Mouse (Mus musculus) forebrain, embryonic 15.5 days (tissue): ENCODE data around the gene Cd209c. TPM values are rescaled to one million over a fixed set of nuclear protein-coding genes. Genes with fewer than 3 reads are reported as not detected.

ENCODE experiments used
- ATAC-seq: fragments of 200-750 bp; cut with Nextera tagmentation; replicated peaks from 2 replicates; pipeline ENCODE4 v1.8.0; 2017; ENCODE audit warnings: mild to moderate bottlenecking, moderate TSS enrichment, moderate library complexity
- H3K27ac ChIP-seq: fragments of 300-500 bp; sonication (generic); replicated peaks from 2 replicates; pipeline ENCODE4 v1.5.1; 2015; ENCODE audit warnings: mild to moderate bottlenecking, inconsistent platforms
- H3K27me3 ChIP-seq: fragments of 300-500 bp; sonication (generic); 2 replicates; pipeline ENCODE4 v1.6.1; 2015; ENCODE audit warnings: inconsistent platforms
- H3K36me3 ChIP-seq: fragments of 300-500 bp; sonication (generic); 2 replicates; pipeline ENCODE4 v1.6.1; 2015; ENCODE audit warnings: mild to moderate bottlenecking, inconsistent platforms
- H3K4me1 ChIP-seq: fragments of 300-500 bp; sonication (generic); 2 replicates; pipeline ENCODE4 v1.6.1; 2015; ENCODE audit warnings: inconsistent platforms
- H3K4me2 ChIP-seq: fragments of 300-500 bp; sonication (generic); replicated peaks from 2 replicates; pipeline ENCODE4 v1.6.1; 2015; ENCODE audit warnings: mild to moderate bottlenecking, inconsistent platforms
- H3K4me3 ChIP-seq: fragments of 300-500 bp; sonication (generic); 2 replicates; pipeline ENCODE4 v1.5.1; 2015; ENCODE audit warnings: mild to moderate bottlenecking, inconsistent platforms
- H3K9ac ChIP-seq: fragments of 300-500 bp; sonication (generic); replicated peaks from 2 replicates; pipeline ENCODE4 v1.6.1; 2015; ENCODE audit warnings: mild to moderate bottlenecking, inconsistent platforms
- H3K9me3 ChIP-seq: fragments of 300-500 bp; sonication (generic); 2 replicates; pipeline ENCODE4 v1.6.1; 2016; ENCODE audit warnings: inconsistent platforms
- WGBS: fragments of 180-500 bp; shearing (Covaris S2); methylation state at CpG from one replicate; pipeline ENCODE4 v1.1.7; 2015; ENCODE audit warnings: mixed read lengths; 5-methylcytosine and 5-hydroxymethylcytosine counted together
- polyA plus RNA-seq: library from polyadenylated mRNA; unstranded; fragments of >200 nt; fragmentation: Nextera tagmentation; extraction: Ambion mirVana; gene quantifications from 2 replicates; pipeline ENCODE4 v1.2.1, GENCODE M21; 2015

Cd209c gene
- polyA plus RNA-seq = 0.55 and 0.69 TPM in 2 replicates

GRCm38 (mm10) chr8:3954646-3955045 lies at the start of gene Cd209c:
Gene Cd209c, minus strand, starts transcription at chr8:3954746.
- ATAC-seq = no peak
- H3K9ac ChIP-seq = no peak within 1 kb of the TSS
- H3K4me2 ChIP-seq = no peak within 1 kb of the TSS
- no peaks in the 10 kb centered on the region for H3K4me1 ChIP-seq
- peaks cover 12% of the 10 kb centered on the region for H3K9me3 ChIP-seq
- H3K4me3 ChIP-seq = no peak within 1 kb of the TSS
- WGBS = 85% methylated on average over 1 of the region's 1 CpGs
- H3K36me3 ChIP-seq = no peaks in the 10 kb centered on the region
- H3K27ac ChIP-seq = no peak within 1 kb of the TSS
- no peaks in the 10 kb centered on the region for H3K27me3 ChIP-seq

DNA sequence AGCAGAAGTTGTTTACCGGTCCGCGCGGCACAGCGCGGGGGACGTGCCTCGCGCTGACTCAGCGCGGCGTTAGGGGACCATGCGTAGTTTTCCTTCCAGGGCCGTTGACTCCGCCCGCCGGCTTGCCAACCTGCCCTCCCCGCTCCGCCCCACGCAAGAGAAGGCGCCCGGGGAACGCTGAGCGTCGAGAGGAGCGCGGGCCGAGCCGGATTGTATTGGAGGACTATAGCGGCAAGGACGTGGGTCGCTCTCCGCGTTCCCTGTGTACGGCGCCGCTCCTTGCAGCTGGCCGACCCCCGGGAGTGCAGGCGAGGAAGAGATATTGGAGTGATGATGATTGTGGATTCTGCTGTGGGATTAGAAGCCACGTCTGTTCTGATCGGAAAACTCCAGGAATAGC lies 39.7 kb upstream of the Cd209c start:
- Histone ChIP-seq H3K27me3 (no peaks in the 10 kb centered on the region), H3K9me3 (no peaks in the 10 kb centered on the region), H3K9ac (no peak overlapping the region), H3K4me1 (no peaks in the 10 kb centered on the region), H3K4me3 (0 out of 2 replicates have a peak overlapping the region, but pooled peaks have one; percentile 3), H3K4me2 (no peak overlapping the region), H3K36me3 (no peaks in the 10 kb centered on the region), H3K27ac (no peak overlapping the region)
- no peak for ATAC-seq
- 40% methylated on average over 42 of the region's 42 CpGs for WGBS

DNA sequence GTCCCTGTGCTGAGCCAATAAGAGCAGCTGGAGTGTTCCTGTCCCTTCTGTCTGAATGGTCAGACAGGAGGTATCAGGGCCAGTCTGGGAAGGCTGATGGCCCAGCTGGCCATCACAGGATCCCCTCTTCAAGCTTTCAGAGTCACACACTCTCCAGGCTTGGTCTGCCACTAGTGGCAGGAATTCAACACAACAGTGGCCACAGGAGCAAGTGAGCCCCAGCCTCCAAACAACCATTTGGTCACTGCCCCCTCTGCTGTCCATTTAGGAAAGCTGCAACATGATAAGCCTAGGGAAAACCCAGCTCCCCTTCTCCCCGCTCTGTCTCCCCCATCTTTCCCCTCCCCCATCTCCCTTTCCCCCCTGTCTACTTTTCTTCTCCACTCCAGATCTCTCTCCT lies 1.5 kb upstream of the Cd209c start:
- H3K4me2 ChIP-seq = no peak overlapping the region
- H3K36me3 ChIP-seq = no peaks in the 10 kb centered on the region
- no peak overlapping the region for H3K9ac ChIP-seq
- 67% methylated on average over 1 of the region's 1 CpGs for WGBS
- no peaks in the 10 kb centered on the region for H3K27me3 ChIP-seq
- no peak overlapping the region for H3K4me3 ChIP-seq
- H3K4me1 ChIP-seq = no peaks in the 10 kb centered on the region
- H3K9me3 ChIP-seq = peaks cover 16% of the 10 kb centered on the region
- no peak for ATAC-seq
- H3K27ac ChIP-seq = no peak overlapping the region

GRCm38 (mm10) chr8:3940023-3940422 lies 14.5 kb downstream of the Cd209c start:
- Histone ChIP-seq H3K4me2 (no peak overlapping the region), H3K27me3 (no peaks in the 10 kb centered on the region), H3K4me1 (no peaks in the 10 kb centered on the region), H3K4me3 (no peak overlapping the region), H3K9ac (no peak overlapping the region), H3K36me3 (no peaks in the 10 kb centered on the region), H3K9me3 (peaks cover 3% of the 10 kb centered on the region; the same call in 1 of the 2 replicates), H3K27ac (no peak overlapping the region)
- 90% methylated on average over 3 of the region's 3 CpGs for WGBS
- no peak for ATAC-seq

DNA sequence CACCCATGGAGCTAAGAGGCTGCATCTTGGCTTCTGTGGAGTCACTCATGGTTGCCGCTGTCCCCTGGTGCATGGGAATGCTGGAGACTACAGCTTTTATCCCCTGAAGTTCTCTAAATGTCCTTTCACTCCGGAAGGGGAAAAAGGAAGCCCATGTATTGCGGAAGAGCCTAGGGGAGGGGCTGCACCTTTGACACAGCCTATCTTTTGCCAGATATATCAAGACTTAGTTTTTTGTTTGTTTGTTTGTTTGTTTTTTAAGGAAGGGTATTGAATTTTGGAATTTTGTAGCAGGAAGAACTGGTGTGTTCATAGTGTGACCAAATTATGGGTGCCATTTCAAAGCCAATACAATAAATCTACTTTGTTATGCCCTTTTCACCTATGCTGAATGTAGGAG lies 27.8 kb downstream of the Cd209c start, which contains the start of gene Cd209b:
TSS of gene Cd209b (minus strand) at position 101 of the 400 bp plus-strand sequence.
- Histone ChIP-seq H3K4me1 (no peaks in the 10 kb centered on the region), H3K4me2 (no peak within 1 kb of the TSS), H3K9ac (no peak within 1 kb of the TSS), H3K4me3 (no peak within 1 kb of the TSS), H3K27ac (no peak within 1 kb of the TSS), H3K27me3 (no peaks in the 10 kb centered on the region), H3K36me3 (no peaks in the 10 kb centered on the region), H3K9me3 (peaks cover 16% of the 10 kb centered on the region)
- 89% methylated on average over 3 of the region's 3 CpGs for WGBS
- no peak for ATAC-seq

Other genes with a start within 250 kb of the Cd209c start
- gene Clec4g, start 234.1 kb downstream of the Cd209c start, polyA plus RNA-seq = not detected in 2 replicates
- not detected in 2 replicates for gene Cd209a, start 205.8 kb downstream of the Cd209c start, polyA plus RNA-seq
- gene Cd209e, start 100.4 kb downstream of the Cd209c start, polyA plus RNA-seq = not detected in 2 replicates
- gene Cd209d, start 76.2 kb downstream of the Cd209c start, polyA plus RNA-seq = not detected in 2 replicates
- gene Cd209b, start 27.9 kb downstream of the Cd209c start, polyA plus RNA-seq = not detected in 2 replicates
- gene Cd209f, start 151.1 kb upstream of the Cd209c start, polyA plus RNA-seq = 0.22 TPM in 1 of 2 replicates, not detected in the other
- not detected in 2 replicates for gene Cd209g, start 179.4 kb upstream of the Cd209c start, polyA plus RNA-seq
- 98.4 and 98.9 TPM in 2 replicates for gene Evi5l, start 211.8 kb upstream of the Cd209c start, polyA plus RNA-seq